Mouse (Mus musculus) cortical plate, adult 2 months (tissue): ENCODE measurements at regions not wholly inside any gene's neighbourhood (a gene's known extent, or its start where the extent isn't known, plus 50 kb on each side); places are given as distances from the start of the nearest gene placed in this dataset.

ENCODE experiments used
- CTCF ChIP-seq: fragments of 200-500 bp; IDR thresholded peaks from 2 replicates; pipeline ENCODE4 v1.5.1; 2011; ENCODE audit warnings: mild to moderate bottlenecking, control low read depth, low read length; ENCODE audit not compliant: insufficient read depth; ENCODE audit errors: extremely low read depth
- POLR2A ChIP-seq: fragments of 200-500 bp; IDR thresholded peaks from 2 replicates; pipeline ENCODE4 v1.6.1; 2011; ENCODE audit warnings: mild to moderate bottlenecking, low read length, control low read depth; ENCODE audit not compliant: insufficient read depth; ENCODE audit errors: extremely low read depth

GRCm38 (mm10) chr19:26501064-26501463 lies 103.8 kb upstream of the Smarca2 start:
- TF ChIP-seq POLR2A (no peak), CTCF (no peak)
